Mouse (Mus musculus) stomach, postnatal 0 days (tissue): ENCODE measurements at regions not wholly inside any gene's neighbourhood (a gene's known extent, or its start where the extent isn't known, plus 50 kb on each side); places are given as distances from the start of the nearest gene placed in this dataset.

Experiments used
- CTCF ChIP-seq: IDR thresholded peaks from 2 replicates; pipeline ENCODE4 v1.5.1; 2016; ENCODE audit warnings: antibody characterized with exemption, low read depth, mild to moderate bottlenecking, moderate library complexity
- EP300 ChIP-seq: optimal IDR thresholded peaks from 2 replicates; pipeline ENCODE3; 2016; ENCODE audit warnings: antibody characterized with exemption

DNA sequence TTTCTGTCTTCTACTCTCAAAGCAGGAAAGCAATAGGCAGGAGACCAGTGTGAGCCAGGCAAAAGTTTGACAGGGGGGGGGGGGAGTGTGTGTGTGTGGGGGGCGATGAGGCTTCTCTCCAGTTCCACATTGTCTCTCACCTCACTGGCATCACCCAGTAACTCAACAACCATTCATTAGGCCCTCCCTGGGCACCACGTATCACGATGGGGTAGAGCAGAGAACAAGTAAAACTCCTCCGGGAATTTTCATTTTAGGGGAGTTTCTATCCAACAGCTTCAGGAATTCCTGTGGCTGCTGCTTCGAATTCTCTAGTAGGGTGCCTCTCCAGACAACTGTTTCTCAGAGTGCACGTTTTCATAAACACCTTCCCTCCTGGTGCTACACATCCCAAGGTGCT is 218.6 kb upstream of the Tmem45b start:
- TF ChIP-seq EP300 (no peak), CTCF (no peak)
